Mouse (Mus musculus) hindbrain, embryonic 13.5 days (tissue): ENCODE data around the gene Ahcyl1. TPM values are rescaled to one million over a fixed set of nuclear protein-coding genes. Genes with fewer than 3 reads are reported as not detected.
"Not testable (repeated sequence)": the region's sequence is repeated elsewhere in the genome, so short reads cannot be mapped to it uniquely, and the experiment has no call there.

Source experiments
- ATAC-seq: fragments of 200-750 bp; cut with Nextera tagmentation; 2 replicates; pipeline ENCODE4 v1.8.0; 2017; ENCODE audit warnings: moderate TSS enrichment; ENCODE audit not compliant: low FRiP score
- H3K27ac ChIP-seq: fragments of 300-500 bp; sonication (generic); 2 replicates; pipeline ENCODE4 v1.5.1; 2015; ENCODE audit warnings: inconsistent platforms, mild to moderate bottlenecking, moderate library complexity
- H3K27me3 ChIP-seq: fragments of 300-500 bp; sonication (generic); 2 replicates; pipeline ENCODE4 v1.6.1; 2015; ENCODE audit warnings: mild to moderate bottlenecking, inconsistent platforms
- H3K36me3 ChIP-seq: fragments of 300-500 bp; sonication (generic); 2 replicates; pipeline ENCODE4 v1.6.1; 2015; ENCODE audit warnings: mild to moderate bottlenecking, inconsistent platforms
- H3K4me1 ChIP-seq: fragments of 300-500 bp; sonication (generic); replicated peaks from 2 replicates; pipeline ENCODE4 v1.6.1; 2015; ENCODE audit warnings: inconsistent platforms
- H3K4me2 ChIP-seq: fragments of 300-500 bp; sonication (generic); 2 replicates; pipeline ENCODE4 v1.6.1; 2015; ENCODE audit warnings: inconsistent platforms, mild to moderate bottlenecking, moderate library complexity
- H3K4me3 ChIP-seq: fragments of 300-500 bp; sonication (generic); 2 replicates; pipeline ENCODE4 v1.5.1; 2015; ENCODE audit warnings: mild to moderate bottlenecking, inconsistent platforms
- H3K9ac ChIP-seq: fragments of 300-500 bp; sonication (generic); 2 replicates; pipeline ENCODE4 v1.6.1; 2015; ENCODE audit warnings: mild to moderate bottlenecking, inconsistent platforms
- H3K9me3 ChIP-seq: fragments of 300-500 bp; sonication (generic); 2 replicates; pipeline ENCODE4 v1.6.1; 2016; ENCODE audit warnings: inconsistent platforms
- WGBS: fragments of 180-500 bp; shearing (Covaris S2); methylation state at CpG from one replicate; pipeline ENCODE4 v1.1.7; 2015; 5-methylcytosine and 5-hydroxymethylcytosine counted together
- polyA plus RNA-seq: library from polyadenylated mRNA; unstranded; fragments of >200 nt; fragmentation: Nextera tagmentation; extraction: Ambion mirVana; gene quantifications from 2 replicates; pipeline ENCODE4 v1.2.1, GENCODE M21; 2015

Ahcyl1 gene
- polyA plus RNA-seq, 1 experiment from 2014 or later: 108 TPM

- Histone ChIP-seq H3K36me3 (peaks cover 87% of the 10 kb centered on the region), H3K27me3 (no peaks in the 10 kb centered on the region), H3K9ac (no peak overlapping the region), H3K4me1 (no peaks in the 10 kb centered on the region), H3K4me3 (no peak overlapping the region), H3K27ac (no peak overlapping the region), H3K4me2 (no peak overlapping the region), H3K9me3 (no peaks in the 10 kb centered on the region)
- no peak for ATAC-seq
- WGBS: 96% methylated on average over 7 of the region's 7 CpGs
These were observed 27.6 kb downstream of the Ahcyl1 start for GRCm38 (mm10) chr3:107668786-107669185.

DNA sequence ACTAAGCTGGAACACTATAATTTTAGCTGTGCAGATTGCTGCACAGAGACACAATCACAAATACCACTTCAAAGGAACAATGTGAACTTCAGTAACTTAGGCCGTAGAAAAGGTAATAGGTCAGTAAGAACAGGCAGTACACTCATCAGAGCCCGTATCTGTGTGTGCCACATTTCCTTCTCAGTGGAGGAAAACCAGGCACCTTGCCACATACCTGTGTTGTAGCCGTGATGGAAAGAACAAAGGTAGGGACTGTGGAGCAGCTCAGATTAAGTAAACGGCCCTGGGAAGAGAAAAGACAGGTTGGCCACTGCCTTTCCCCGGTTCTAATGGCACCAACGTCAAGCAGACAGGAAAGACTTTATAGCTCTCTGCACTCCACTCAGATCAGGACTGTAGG, 28.9 kb downstream of the Ahcyl1 start:
- ATAC-seq: no peak
- Histone ChIP-seq H3K4me1 (no peaks in the 10 kb centered on the region), H3K27me3 (no peaks in the 10 kb centered on the region), H3K4me3 (no peak overlapping the region), H3K27ac (no peak overlapping the region), H3K36me3 (peaks cover 92% of the 10 kb centered on the region), H3K4me2 (no peak overlapping the region), H3K9ac (no peak overlapping the region), H3K9me3 (no peaks in the 10 kb centered on the region)
- 95% methylated on average over 6 of the region's 6 CpGs for WGBS

DNA sequence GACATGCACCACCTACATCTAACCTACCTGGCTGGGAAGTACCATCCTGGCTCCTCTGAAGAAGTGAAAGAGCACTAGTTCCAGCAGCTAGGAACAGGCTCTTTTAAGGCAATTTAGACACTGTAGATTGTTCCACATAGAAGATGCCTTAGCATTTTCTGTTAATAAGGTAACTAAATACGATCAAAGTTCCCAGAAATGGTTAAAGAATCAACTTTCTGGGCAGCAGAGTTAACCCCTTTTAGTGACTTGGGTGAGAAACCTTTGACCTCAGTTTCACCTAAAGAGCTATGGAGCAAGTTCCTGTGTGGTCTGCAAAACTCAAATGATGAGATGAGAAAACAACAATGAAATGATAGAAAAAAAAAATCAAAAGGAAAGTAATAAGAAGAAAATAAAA, 31.7 kb downstream of the Ahcyl1 start:
- Histone ChIP-seq H3K4me2 (no peak overlapping the region), H3K4me1 (no peaks in the 10 kb centered on the region), H3K9me3 (no peaks in the 10 kb centered on the region), H3K27ac (no peak overlapping the region), H3K27me3 (no peaks in the 10 kb centered on the region), H3K4me3 (no peak overlapping the region), H3K9ac (no peak overlapping the region), H3K36me3 (peaks cover 96% of the 10 kb centered on the region)
- no peak for ATAC-seq
- 93% methylated on average over 1 of the region's 1 CpGs for WGBS

GRCm38 (mm10) chr3:107659000-107659399, 37.4 kb downstream of the Ahcyl1 start:
- H3K9me3 ChIP-seq: no peaks in the 10 kb centered on the region
- no peak overlapping the region for H3K4me3 ChIP-seq
- no peaks in the 10 kb centered on the region for H3K27me3 ChIP-seq
- WGBS: 90% methylated on average over 1 of the region's 1 CpGs
- H3K4me1 ChIP-seq: no peaks in the 10 kb centered on the region
- ATAC-seq: no peak
- no peak overlapping the region for H3K4me2 ChIP-seq
- no peak overlapping the region for H3K9ac ChIP-seq
- no peak overlapping the region for H3K27ac ChIP-seq
- peaks cover 44% of the 10 kb centered on the region for H3K36me3 ChIP-seq

GRCm38 (mm10) chr3:107656888-107657287, 39.5 kb downstream of the Ahcyl1 start:
- WGBS: 79% methylated on average over 4 of the region's 4 CpGs
- Histone ChIP-seq H3K4me2 (no peak overlapping the region), H3K4me3 (no peak overlapping the region), H3K27ac (no peak overlapping the region), H3K27me3 (no peaks in the 10 kb centered on the region), H3K4me1 (no peaks in the 10 kb centered on the region), H3K9ac (no peak overlapping the region), H3K36me3 (peaks cover 24% of the 10 kb centered on the region), H3K9me3 (no peaks in the 10 kb centered on the region)
- ATAC-seq: no peak

DNA sequence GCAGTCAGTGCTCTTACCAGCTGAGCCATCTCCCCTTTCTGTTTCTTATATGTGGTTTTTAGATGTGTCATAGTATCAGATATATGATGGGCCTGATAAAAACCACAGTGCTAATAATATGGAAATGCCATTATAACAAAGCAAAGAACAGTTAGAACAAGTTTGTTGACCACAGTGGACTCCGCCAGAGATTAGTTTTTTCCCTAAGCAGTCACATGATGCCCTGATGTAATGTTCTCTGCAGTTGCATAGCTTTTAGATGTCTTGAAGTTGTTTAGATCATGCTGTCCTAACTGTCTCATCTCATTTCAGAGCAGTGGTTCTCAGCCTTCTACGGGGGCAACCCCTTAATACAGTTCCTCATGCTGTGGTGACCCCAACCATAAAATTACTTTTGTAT, 40.2 kb downstream of the Ahcyl1 start:
- WGBS: 94% methylated on average over 2 of the region's 2 CpGs
- H3K36me3 ChIP-seq: peaks cover 18% of the 10 kb centered on the region
- no peaks in the 10 kb centered on the region for H3K27me3 ChIP-seq
- H3K4me2 ChIP-seq: no peak overlapping the region
- no peak overlapping the region for H3K27ac ChIP-seq
- H3K4me1 ChIP-seq: no peaks in the 10 kb centered on the region
- H3K9ac ChIP-seq: no peak overlapping the region
- ATAC-seq: no peak
- no peaks in the 10 kb centered on the region for H3K9me3 ChIP-seq
- H3K4me3 ChIP-seq: no peak overlapping the region

GRCm38 (mm10) chr3:107655491-107655890, 40.9 kb downstream of the Ahcyl1 start:
- Histone ChIP-seq H3K27me3 (no peaks in the 10 kb centered on the region), H3K36me3 (peaks cover 12% of the 10 kb centered on the region), H3K27ac (no peak overlapping the region), H3K4me1 (no peaks in the 10 kb centered on the region), H3K9ac (no peak overlapping the region), H3K4me3 (no peak overlapping the region), H3K9me3 (no peaks in the 10 kb centered on the region), H3K4me2 (no peak overlapping the region)
- no peak for ATAC-seq
- WGBS: 80% methylated on average over 3 of the region's 3 CpGs

- 81% methylated on average over 3 of the region's 3 CpGs for WGBS
- Histone ChIP-seq H3K4me2 (no peak overlapping the region), H3K9ac (no peak overlapping the region), H3K27me3 (no peaks in the 10 kb centered on the region), H3K36me3 (peaks cover 6% of the 10 kb centered on the region), H3K4me1 (no peaks in the 10 kb centered on the region), H3K9me3 (no peaks in the 10 kb centered on the region), H3K4me3 (no peak overlapping the region), H3K27ac (no peak overlapping the region)
- ATAC-seq: no peak
These were observed 41.5 kb downstream of the Ahcyl1 start for GRCm38 (mm10) chr3:107654861-107655260.

- Histone ChIP-seq H3K4me2 (no peak overlapping the region), H3K4me3 (no peak overlapping the region), H3K4me1 (no peaks in the 10 kb centered on the region), H3K9me3 (no peaks in the 10 kb centered on the region), H3K9ac (no peak overlapping the region), H3K27ac (no peak overlapping the region), H3K27me3 (no peaks in the 10 kb centered on the region), H3K36me3 (no peaks in the 10 kb centered on the region)
- no peak for ATAC-seq
- WGBS: 97% methylated on average over 3 of the region's 3 CpGs
These were observed 43.4 kb downstream of the Ahcyl1 start for GRCm38 (mm10) chr3:107652968-107653367.

DNA sequence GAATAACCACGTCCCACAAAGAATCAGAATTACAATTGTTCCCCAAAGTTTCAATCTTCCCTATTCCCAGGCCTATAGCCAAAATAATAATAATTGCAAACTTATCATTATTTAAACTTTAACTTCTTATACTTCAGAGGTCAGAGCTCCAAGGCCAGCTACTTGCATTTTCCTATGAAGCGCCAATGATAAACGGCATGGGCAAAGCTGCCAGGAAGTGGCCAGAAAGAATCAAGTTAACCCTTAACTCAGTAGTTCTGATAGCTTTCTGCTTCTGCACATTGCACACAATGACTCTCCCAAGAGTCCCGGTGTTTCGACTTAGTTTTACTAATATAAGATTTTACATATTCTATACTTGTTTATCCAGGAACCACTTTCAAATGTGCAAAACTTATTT, 46.1 kb downstream of the Ahcyl1 start:
- not testable (repeated sequence) for H3K4me3 ChIP-seq, H3K27me3 ChIP-seq, H3K4me1 ChIP-seq, ATAC-seq, H3K36me3 ChIP-seq, H3K9ac ChIP-seq, H3K9me3 ChIP-seq, H3K27ac ChIP-seq, H3K4me2 ChIP-seq
- WGBS: 78% methylated on average over 5 of the region's 5 CpGs

DNA sequence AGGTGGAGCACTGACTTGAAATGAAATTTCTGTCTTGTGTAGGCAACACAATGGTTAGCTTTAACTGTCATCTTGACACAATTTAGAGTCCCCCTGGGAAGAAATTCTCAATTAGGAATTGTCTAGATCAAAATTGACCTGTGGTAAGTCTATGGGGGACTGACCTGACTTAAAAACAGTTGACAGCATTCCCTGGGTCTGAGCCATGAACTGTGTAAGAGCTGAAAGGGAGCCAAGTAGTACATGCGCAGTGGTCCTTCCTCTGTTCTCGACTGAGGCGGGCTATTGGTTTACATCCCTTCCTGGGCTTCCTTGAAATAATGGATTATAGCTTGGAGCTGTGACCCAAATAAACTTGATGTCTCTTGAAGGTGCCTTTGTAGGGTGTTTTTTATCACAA, 49.4 kb downstream of the Ahcyl1 start:
- H3K4me3 ChIP-seq: no peak overlapping the region
- no peaks in the 10 kb centered on the region for H3K4me1 ChIP-seq
- no peak overlapping the region for H3K4me2 ChIP-seq
- no peaks in the 10 kb centered on the region for H3K27me3 ChIP-seq
- WGBS: 96% methylated on average over 3 of the region's 3 CpGs
- no peaks in the 10 kb centered on the region for H3K36me3 ChIP-seq
- H3K9me3 ChIP-seq: no peaks in the 10 kb centered on the region
- no peak overlapping the region for H3K27ac ChIP-seq
- ATAC-seq: no peak
- H3K9ac ChIP-seq: no peak overlapping the region

- H3K4me3 ChIP-seq: no peak overlapping the region
- H3K9me3 ChIP-seq: no peaks in the 10 kb centered on the region
- no peaks in the 10 kb centered on the region for H3K27me3 ChIP-seq
- 54% methylated on average over 5 of the region's 5 CpGs for WGBS
- H3K4me1 ChIP-seq: 0 out of 2 replicates have a peak, but pooled peaks cover 3% of the 10 kb centered on the region
- peak; percentile 43; the same call in 1 of the 2 replicates for ATAC-seq
- no peak overlapping the region for H3K9ac ChIP-seq
- H3K36me3 ChIP-seq: no peaks in the 10 kb centered on the region
- no peak overlapping the region for H3K27ac ChIP-seq
- no peak overlapping the region for H3K4me2 ChIP-seq
These were observed 58.7 kb downstream of the Ahcyl1 start for GRCm38 (mm10) chr3:107637606-107638172.

DNA sequence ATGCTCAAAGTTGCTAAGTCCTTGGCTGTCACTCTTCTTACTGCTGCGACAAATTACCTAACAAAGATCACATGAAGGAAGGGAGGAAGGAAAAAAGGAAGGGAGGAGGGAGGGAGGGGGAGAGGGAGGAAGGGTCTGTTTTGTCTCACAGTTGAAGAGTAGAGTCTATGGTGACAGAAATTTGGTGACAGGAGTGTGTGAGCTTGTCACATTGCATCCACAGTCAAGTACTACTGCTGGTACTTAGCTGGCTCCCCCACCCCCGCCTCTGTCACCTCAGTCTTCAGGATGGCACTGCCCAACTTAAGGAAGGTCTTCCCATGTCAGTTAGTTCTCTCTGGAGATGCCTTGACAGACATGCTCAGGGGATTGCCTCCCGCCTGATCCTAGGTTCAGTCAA, 60.1 kb downstream of the Ahcyl1 start:
- Histone ChIP-seq H3K9me3 (no peaks in the 10 kb centered on the region), H3K4me3 (no peak overlapping the region), H3K4me2 (no peak overlapping the region), H3K9ac (no peak overlapping the region), H3K4me1 (0 out of 2 replicates have a peak, but pooled peaks cover 8% of the 10 kb centered on the region), H3K27ac (no peak overlapping the region), H3K27me3 (no peaks in the 10 kb centered on the region), H3K36me3 (no peaks in the 10 kb centered on the region)
- WGBS: 78% methylated on average over 3 of the region's 3 CpGs
- no peak for ATAC-seq
